In the genomic region with DNA sequence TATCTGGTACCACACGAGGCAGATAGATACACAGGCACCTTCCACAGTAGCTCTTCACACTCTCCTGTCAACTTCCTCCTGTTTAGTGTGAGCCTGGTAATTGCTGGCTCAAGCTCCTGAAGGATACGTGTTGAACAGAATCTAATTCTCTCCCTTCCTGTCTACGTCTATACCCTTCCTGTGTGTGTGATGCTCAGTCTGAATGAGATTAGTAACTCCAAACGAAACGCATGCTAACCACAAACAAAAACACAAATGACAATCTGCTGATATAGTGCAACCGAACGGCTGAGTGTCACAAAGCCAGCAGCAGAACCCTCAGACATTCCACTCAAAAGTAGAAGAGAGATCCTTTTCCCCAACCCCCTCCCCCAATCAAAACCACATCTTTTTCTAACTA, we compare ENCODE assay signal across 22 mouse cellular contexts.
DNase-seq lines count a peak whose midpoint lies in the region; ATAC-seq and TF ChIP-seq lines count a peak whose summit lies in the region.
"Had no signal": no experiment of that assay in that cellular context is flagged by ENCODE, and none has a peak within 500 bp of the region (broad histone marks: within the 10 kb centered on the region; RNA-seq: fewer than 3 reads in every experiment).

No protein-coding gene starts in this region.

- no peak overlapping the region for H3K27ac ChIP-seq in liver, embryonic 11.5 days (ENCODE audit: low read depth, low read length)
- H3K27ac ChIP-seq in forebrain, embryonic 10.5 days, result no peak overlapping the region
- H3K27ac ChIP-seq: heart, embryonic 13.5 days; hindbrain, embryonic 12.5 days; intestine, embryonic 15.5 days; kidney, postnatal 0 days; midbrain, embryonic 10.5 days; neural tube, embryonic 12.5 days; stomach, embryonic 15.5 days had no signal

- H3K4me1 ChIP-seq in liver, embryonic 11.5 days (replicated peaks; ENCODE audit: control insufficient read depth, insufficient read depth, low read length), result peaks cover 11% of the 10 kb centered on the region
- H3K4me1 ChIP-seq in G1E (ENCODE audit: insufficient read depth, low read depth, low read length), result peaks cover 21% of the 10 kb centered on the region
- peaks cover 4% of the 10 kb centered on the region; the same call in 1 of the 2 replicates for H3K4me1 ChIP-seq in forebrain, embryonic 10.5 days
- H3K4me1 ChIP-seq: midbrain, embryonic 10.5 days had no signal

- peaks cover 4% of the 10 kb centered on the region for H3K36me3 ChIP-seq in liver, embryonic 11.5 days (ENCODE audit: control insufficient read depth, insufficient read depth, low read length)
- H3K36me3 ChIP-seq in G1E (replicated peaks), result peaks cover 65% of the 10 kb centered on the region
- H3K36me3 ChIP-seq in forebrain, embryonic 10.5 days (replicated peaks), result peaks cover 41% of the 10 kb centered on the region

- intact Hi-C loops in heart, postnatal 14 days (cut with DNase I), result no loop called here

- no peaks in the 10 kb centered on the region for H3K9me3 ChIP-seq in liver, embryonic 11.5 days (ENCODE audit: control insufficient read depth, low read length)
- H3K9me3 ChIP-seq in G1E (replicated peaks), result no peaks in the 10 kb centered on the region
- H3K9me3 ChIP-seq in forebrain, embryonic 10.5 days, result no peaks in the 10 kb centered on the region
- H3K9me3 ChIP-seq: embryonic facial prominence, embryonic 13.5 days; heart, embryonic 13.5 days; hindbrain, embryonic 12.5 days; intestine, embryonic 15.5 days; midbrain, embryonic 10.5 days; neural tube, embryonic 12.5 days; stomach, embryonic 15.5 days had no signal

- TF ChIP-seq CTCF in G1E (IDR thresholded peaks at IDR 0.05; ENCODE audit: low read depth, low read length), result no peak

- no peak overlapping the region for H3K4me2 ChIP-seq in liver, embryonic 11.5 days
- H3K4me2 ChIP-seq: embryonic facial prominence, embryonic 13.5 days; heart, embryonic 13.5 days; hindbrain, embryonic 12.5 days; intestine, embryonic 15.5 days; neural tube, embryonic 12.5 days; stomach, embryonic 15.5 days had no signal

- no peak overlapping the region for H3K4me3 ChIP-seq in liver, embryonic 11.5 days (ENCODE audit: low read depth, low read length)
- H3K4me3 ChIP-seq in G1E (ENCODE audit: low read depth, low read length), result no peak overlapping the region
- no peak overlapping the region for H3K4me3 ChIP-seq in forebrain, embryonic 10.5 days
- H3K4me3 ChIP-seq: embryonic facial prominence, embryonic 13.5 days; heart, embryonic 13.5 days; hindbrain, embryonic 12.5 days; intestine, embryonic 15.5 days; midbrain, embryonic 10.5 days; neural tube, embryonic 12.5 days; stomach, embryonic 15.5 days had no signal

- ATAC-seq in liver, embryonic 11.5 days (replicated peaks; ENCODE audit: low FRiP score), result peak; percentile 50
- peak; percentile 47 for ATAC-seq in G1E (ENCODE audit: extremely low read depth, insufficient number of reproducible peaks, low FRiP score, poor library complexity, severe bottlenecking)
- ATAC-seq: intestine, embryonic 15.5 days; lung, postnatal 0 days; Patski had no signal

- H3K27me3 ChIP-seq in liver, embryonic 11.5 days (replicated peaks; ENCODE audit: control insufficient read depth, insufficient read depth, low read length), result no peaks in the 10 kb centered on the region
- H3K27me3 ChIP-seq in G1E (ENCODE audit: insufficient read depth, low read length), result no peaks in the 10 kb centered on the region
- H3K27me3 ChIP-seq in forebrain, embryonic 10.5 days (ENCODE audit: poor library complexity, severe bottlenecking), result no peaks in the 10 kb centered on the region
- H3K27me3 ChIP-seq: embryonic facial prominence, embryonic 13.5 days; heart, embryonic 13.5 days; hindbrain, embryonic 12.5 days; intestine, embryonic 15.5 days; neural tube, embryonic 12.5 days; Patski; stomach, embryonic 15.5 days had no signal

- no peak for DNase-seq in liver, embryonic 11.5 days (ENCODE audit: low spot score)
- DNase-seq in liver, result no peak
- no peak for DNase-seq in G1E (ENCODE audit: low spot score)
- peak; percentile 65 for DNase-seq in induced T-regulatory cell, adult 2 months (ENCODE audit: low read depth)
- DNase-seq in naive thymus-derived CD4-positive, alpha-beta T cell, adult 2 months (ENCODE audit: low read depth), result peak; percentile 47
- DNase-seq in forebrain, embryonic 10.5 days (ENCODE audit: extremely low spot score, low spot score), result no peak
- no peak for DNase-seq in thymus, postnatal 14 days
- no peak for DNase-seq in heart, postnatal 14 days
- DNase-seq: adrenal gland, postnatal 36 days; cerebellum, adult 2 months; gastrocnemius, postnatal 36 days; right cerebral cortex, postnatal 14 days had no signal

- WGBS in liver, embryonic 11.5 days, result 19% methylated on average over 7 of the region's 7 CpGs
- 75% methylated on average over 7 of the region's 7 CpGs for WGBS in forebrain, embryonic 10.5 days

- no peak overlapping the region for H3K9ac ChIP-seq in liver, embryonic 11.5 days (ENCODE audit: low read depth, low read length)
- H3K9ac ChIP-seq: embryonic facial prominence, embryonic 13.5 days; heart, embryonic 13.5 days; hindbrain, embryonic 12.5 days; intestine, embryonic 15.5 days; neural tube, embryonic 12.5 days; stomach, embryonic 15.5 days had no signal

Comparison
In these comparisons a context has a peak if more than half of its experiments do, and no peak if none do; other contexts are left out.
1. DNase-seq: peak in induced T-regulatory cell, adult 2 months (single experiment) and naive thymus-derived CD4-positive, alpha-beta T cell, adult 2 months (single experiment); none in liver, embryonic 11.5 days (single experiment), liver (single experiment), G1E (single experiment), forebrain, embryonic 10.5 days (single experiment), thymus, postnatal 14 days (single experiment) and heart, postnatal 14 days (0 of 2).